Mouse (Mus musculus): ENCODE measurements around the gene Gfpt1.

DNA sequence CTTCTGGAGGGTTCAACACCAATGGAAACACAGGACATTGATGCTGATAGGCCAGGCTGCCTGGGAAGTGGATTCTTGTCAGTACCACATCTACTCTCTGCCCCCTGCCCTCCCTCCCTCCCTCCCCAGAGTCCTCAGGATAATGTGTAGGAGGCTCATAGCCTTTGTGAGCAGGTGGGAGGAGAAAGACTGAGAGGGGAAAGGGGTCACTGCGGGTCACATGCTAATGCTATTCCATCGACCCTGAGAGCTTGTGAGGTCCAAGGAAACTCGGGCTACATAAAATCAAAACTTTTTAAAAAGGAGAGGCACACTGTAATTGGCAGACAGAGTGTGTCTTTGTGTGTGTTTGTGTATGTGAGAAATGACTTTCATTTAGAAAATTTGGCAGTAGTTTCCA lies 56.6 kb downstream of the Gfpt1 start:
- TF ChIP-seq CTCF (IDR thresholded peaks at IDR 0.05; ENCODE audit: borderline replicate concordance, insufficient read depth, low read depth, low read length) (no peak), POLR2A (IDR thresholded peaks at IDR 0.05; ENCODE audit: borderline replicate concordance, insufficient read depth, low read length) (no peak)

Data from cerebellum, adult 2 months (tissue).